Mouse (Mus musculus) embryonic facial prominence, embryonic 10.5 days (tissue): ENCODE measurements at regions not wholly inside any gene's neighbourhood (a gene's known extent, or its start where the extent isn't known, plus 50 kb on each side); places are given as distances from the start of the nearest gene placed in this dataset.

Experiments
- DNase-seq: peaks from one replicate; pipeline ENCODE4 v3.0.0-alpha.2; 2017; ENCODE audit warnings: low spot score
- H3K27ac ChIP-seq: fragments of 300-500 bp; sonication (generic); replicated peaks from 2 replicates; pipeline ENCODE4 v1.5.1; 2016; ENCODE audit warnings: mild to moderate bottlenecking
- H3K27me3 ChIP-seq: fragments of 300-500 bp; sonication (generic); replicated peaks from 2 replicates; pipeline ENCODE4 v1.6.1; 2016; ENCODE audit warnings: low read depth, mild to moderate bottlenecking; ENCODE audit not compliant: poor library complexity, severe bottlenecking
- H3K36me3 ChIP-seq: fragments of 300-500 bp; sonication (generic); replicated peaks from 2 replicates; pipeline ENCODE4 v1.6.1; 2016; ENCODE audit warnings: mild to moderate bottlenecking, moderate library complexity
- H3K4me1 ChIP-seq: fragments of 300-500 bp; sonication (generic); 2 replicates; pipeline ENCODE4 v1.6.1; 2016
- H3K4me3 ChIP-seq: fragments of 300-500 bp; sonication (generic); 2 replicates; pipeline ENCODE4 v1.5.1; 2016; ENCODE audit warnings: mild to moderate bottlenecking, moderate library complexity
- H3K9me3 ChIP-seq: fragments of 300-500 bp; sonication (generic); 2 replicates; pipeline ENCODE4 v1.6.1; 2016; ENCODE audit warnings: mild to moderate bottlenecking
- WGBS: fragments of 180-500 bp; shearing (Covaris S2); methylation state at CpG from one replicate; pipeline ENCODE4 v1.1.7; 2016; 5-methylcytosine and 5-hydroxymethylcytosine counted together

DNA sequence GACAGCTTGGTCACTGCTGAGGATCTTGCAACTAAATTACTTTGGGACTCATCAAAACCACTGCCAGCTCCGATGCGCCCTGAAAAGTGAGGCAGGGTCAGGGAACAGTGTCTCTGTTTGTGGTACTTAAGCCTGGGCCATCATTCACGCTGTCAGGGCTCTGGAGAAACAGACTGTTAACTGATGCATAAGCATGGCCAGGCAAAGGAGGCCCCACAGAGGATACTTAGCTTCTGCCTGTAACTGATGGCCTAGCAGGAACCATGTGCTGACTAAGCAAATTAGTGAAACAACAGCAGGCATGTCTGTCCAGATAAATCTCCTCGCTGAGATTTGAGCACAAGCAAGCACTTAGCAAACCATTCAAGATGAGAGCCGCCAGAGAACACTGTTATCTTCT is 440.1 kb downstream of the Fut8 start:
- no peak overlapping the region; the same call in 1 of the 2 replicates for H3K27ac ChIP-seq
- H3K27me3 ChIP-seq = no peaks in the 10 kb centered on the region
- H3K4me1 ChIP-seq = peaks cover 19% of the 10 kb centered on the region
- no peaks in the 10 kb centered on the region for H3K36me3 ChIP-seq
- DNase-seq = no peak
- WGBS = 64% methylated on average over 5 of the region's 5 CpGs
- H3K9me3 ChIP-seq = no peaks in the 10 kb centered on the region
- no peak overlapping the region for H3K4me3 ChIP-seq

DNA sequence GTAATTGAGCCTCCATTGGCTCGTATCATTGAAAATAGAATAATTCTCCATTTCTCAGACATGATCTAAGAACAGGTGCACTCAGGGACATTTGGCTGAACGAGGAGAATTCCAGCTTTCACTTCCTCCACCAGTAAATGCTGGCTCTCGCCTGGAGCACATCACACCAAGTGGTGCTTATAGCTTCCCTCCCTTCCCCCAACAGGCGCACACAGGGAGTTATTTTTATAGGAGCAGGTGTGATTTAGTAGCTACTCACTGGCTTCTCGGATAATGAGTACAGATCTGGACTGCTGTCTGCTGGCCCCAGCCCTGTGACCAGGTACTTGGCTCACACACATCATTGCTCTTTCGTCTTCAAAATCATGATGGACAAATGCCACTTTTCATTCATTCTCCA is 456.2 kb downstream of the Fut8 start:
- H3K27ac ChIP-seq = no peak overlapping the region
- no peaks in the 10 kb centered on the region for H3K36me3 ChIP-seq
- 75% methylated on average over 6 of the region's 6 CpGs for WGBS
- DNase-seq = no peak
- H3K27me3 ChIP-seq = no peaks in the 10 kb centered on the region
- no peaks in the 10 kb centered on the region for H3K9me3 ChIP-seq
- H3K4me3 ChIP-seq = no peak overlapping the region
- peaks cover 18% of the 10 kb centered on the region for H3K4me1 ChIP-seq

- Histone ChIP-seq H3K36me3 (no peaks in the 10 kb centered on the region), H3K4me1 (peaks cover 14% of the 10 kb centered on the region), H3K27me3 (no peaks in the 10 kb centered on the region), H3K27ac (no peak overlapping the region), H3K9me3 (no peaks in the 10 kb centered on the region), H3K4me3 (no peak overlapping the region)
- 85% methylated on average over 8 of the region's 8 CpGs for WGBS
- DNase-seq = no peak
Measured at GRCm38 (mm10) chr12:77696039-77696631, 458.2 kb downstream of the Fut8 start.

DNA sequence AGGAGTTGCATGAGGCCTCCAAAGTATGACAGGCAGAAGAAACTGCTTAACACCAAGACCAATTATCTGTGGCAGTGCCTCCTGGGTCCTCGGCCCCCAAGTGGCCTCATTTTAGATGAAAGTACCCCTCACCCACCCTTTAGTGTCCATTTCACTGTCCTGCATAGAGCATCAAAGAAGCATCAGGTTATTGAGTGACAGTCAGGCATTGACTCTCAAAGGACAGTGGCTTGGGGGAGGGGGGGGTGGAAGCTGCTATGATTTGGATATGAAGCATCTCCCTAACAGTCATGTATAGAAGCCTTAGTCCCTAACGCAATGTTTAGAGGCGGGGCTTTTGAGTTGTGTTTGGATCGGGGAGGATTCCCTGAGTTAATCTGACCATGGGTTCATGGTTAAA is 458.7 kb downstream of the Fut8 start:
- Histone ChIP-seq H3K36me3 (no peaks in the 10 kb centered on the region), H3K4me3 (no peak overlapping the region), H3K27me3 (no peaks in the 10 kb centered on the region), H3K27ac (no peak overlapping the region), H3K4me1 (peaks cover 14% of the 10 kb centered on the region), H3K9me3 (no peaks in the 10 kb centered on the region)
- DNase-seq = no peak
- WGBS = 84% methylated on average over 4 of the region's 4 CpGs

GRCm38 (mm10) chr12:77698088-77698487 is 460.2 kb downstream of the Fut8 start:
- Histone ChIP-seq H3K9me3 (no peaks in the 10 kb centered on the region), H3K27me3 (no peaks in the 10 kb centered on the region), H3K36me3 (no peaks in the 10 kb centered on the region), H3K4me3 (no peak overlapping the region), H3K4me1 (peaks cover 8% of the 10 kb centered on the region), H3K27ac (no peak overlapping the region)
- no peak for DNase-seq
- 77% methylated on average over 7 of the region's 7 CpGs for WGBS

- Histone ChIP-seq H3K4me3 (no peak overlapping the region), H3K4me1 (no peaks in the 10 kb centered on the region; the same call in 1 of the 2 replicates), H3K27ac (no peak overlapping the region), H3K27me3 (no peaks in the 10 kb centered on the region), H3K36me3 (no peaks in the 10 kb centered on the region), H3K9me3 (no peaks in the 10 kb centered on the region)
- 51% methylated on average over 2 of the region's 2 CpGs for WGBS
- DNase-seq = no peak
Measured at GRCm38 (mm10) chr12:77699896-77700605, 462.1 kb downstream of the Fut8 start.

- H3K4me3 ChIP-seq = no peak overlapping the region
- H3K9me3 ChIP-seq = no peaks in the 10 kb centered on the region
- peaks cover 8% of the 10 kb centered on the region for H3K4me1 ChIP-seq
- H3K36me3 ChIP-seq = no peaks in the 10 kb centered on the region
- H3K27ac ChIP-seq = no peak overlapping the region
- no peak for DNase-seq
- WGBS = 76% methylated on average over 7 of the region's 7 CpGs
- no peaks in the 10 kb centered on the region for H3K27me3 ChIP-seq
Measured at GRCm38 (mm10) chr12:77715506-77715905, 477.6 kb downstream of the Fut8 start.

- Histone ChIP-seq H3K4me3 (no peak overlapping the region), H3K36me3 (no peaks in the 10 kb centered on the region), H3K4me1 (peaks cover 8% of the 10 kb centered on the region), H3K27ac (no peak overlapping the region; the same call in 1 of the 2 replicates), H3K9me3 (no peaks in the 10 kb centered on the region), H3K27me3 (no peaks in the 10 kb centered on the region)
- WGBS = 12% methylated on average over 2 of the region's 2 CpGs
- DNase-seq = peak; percentile 26
Measured at GRCm38 (mm10) chr12:77715979-77716378, 478.1 kb downstream of the Fut8 start.

- H3K27me3 ChIP-seq = no peaks in the 10 kb centered on the region
- no peak for DNase-seq
- no peaks in the 10 kb centered on the region for H3K36me3 ChIP-seq
- no peak overlapping the region for H3K4me3 ChIP-seq
- 64% methylated on average over 4 of the region's 4 CpGs for WGBS
- H3K9me3 ChIP-seq = no peaks in the 10 kb centered on the region
- no peaks in the 10 kb centered on the region for H3K4me1 ChIP-seq
- no peak overlapping the region for H3K27ac ChIP-seq
Measured at GRCm38 (mm10) chr12:77727766-77728165, 466.3 kb upstream of the Gm6657 start.

DNA sequence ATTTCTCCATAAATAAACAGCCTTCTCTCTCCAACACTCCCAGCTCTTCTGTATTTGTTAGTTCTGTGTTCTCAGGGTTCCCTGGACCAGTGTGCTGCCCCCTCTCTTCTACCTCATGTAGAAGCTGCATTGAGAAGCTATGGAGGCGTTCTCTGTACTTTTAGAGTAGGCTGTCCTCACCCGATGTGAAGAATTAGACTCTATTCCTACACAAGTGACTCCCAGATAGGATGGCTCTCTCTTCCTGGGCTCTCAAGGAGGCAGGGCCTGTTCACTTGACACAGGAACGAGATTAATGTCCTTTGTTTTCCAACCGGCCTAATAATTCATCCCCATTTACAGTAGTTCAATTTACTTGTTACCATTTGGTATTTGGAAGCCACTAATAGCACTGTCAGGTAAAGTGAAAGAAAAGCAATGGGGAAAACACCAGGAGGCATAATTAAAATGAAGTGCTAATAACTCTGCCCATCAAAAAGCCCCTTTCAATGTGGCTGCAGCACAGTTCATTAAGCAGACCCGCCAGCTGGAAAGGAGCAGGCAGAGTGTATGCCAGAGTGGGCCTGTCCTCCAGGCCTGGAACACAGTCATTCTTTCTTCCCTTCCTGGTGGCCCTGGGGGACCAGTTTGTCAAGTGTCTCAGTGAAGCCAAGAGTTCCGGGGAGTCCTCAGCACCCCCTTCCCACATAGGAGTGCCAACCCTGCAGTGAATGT is 454.8 kb upstream of the Gm6657 start:
- DNase-seq = no peak
- H3K4me3 ChIP-seq = no peak overlapping the region
- H3K4me1 ChIP-seq = 0 out of 2 replicates have a peak, but pooled peaks cover 5% of the 10 kb centered on the region
- H3K36me3 ChIP-seq = no peaks in the 10 kb centered on the region
- no peak overlapping the region for H3K27ac ChIP-seq
- no peaks in the 10 kb centered on the region for H3K9me3 ChIP-seq
- WGBS = 71% methylated on average over 6 of the region's 6 CpGs
- H3K27me3 ChIP-seq = no peaks in the 10 kb centered on the region

- WGBS = 51% methylated on average over 3 of the region's 3 CpGs
- Histone ChIP-seq H3K27ac (no peak overlapping the region), H3K27me3 (no peaks in the 10 kb centered on the region), H3K9me3 (no peaks in the 10 kb centered on the region), H3K4me1 (no peaks in the 10 kb centered on the region), H3K4me3 (no peak overlapping the region), H3K36me3 (no peaks in the 10 kb centered on the region)
- no peak for DNase-seq
Measured at GRCm38 (mm10) chr12:77742716-77743115, 451.3 kb upstream of the Gm6657 start.

GRCm38 (mm10) chr12:77749438-77750007 is 444.5 kb upstream of the Gm6657 start:
- no peak for DNase-seq
- H3K4me1 ChIP-seq = no peaks in the 10 kb centered on the region
- no peak overlapping the region for H3K27ac ChIP-seq
- H3K36me3 ChIP-seq = no peaks in the 10 kb centered on the region
- no peaks in the 10 kb centered on the region for H3K9me3 ChIP-seq
- H3K27me3 ChIP-seq = no peaks in the 10 kb centered on the region
- H3K4me3 ChIP-seq = no peak overlapping the region
- 68% methylated on average over 3 of the region's 3 CpGs for WGBS
